Mouse (Mus musculus) neural tube, embryonic 13.5 days (tissue): Measurements from ENCODE around the gene E2f4. TPM values are rescaled to one million over a fixed set of nuclear protein-coding genes. Genes with fewer than 3 reads are reported as not detected.
"Not testable (repeated sequence)": the region's sequence is repeated elsewhere in the genome, so short reads cannot be mapped to it uniquely, and the experiment has no call there.

ENCODE experiments used
- ATAC-seq: fragments of 200-750 bp; cut with Nextera tagmentation; 2 replicates; pipeline ENCODE4 v1.8.0; 2017; ENCODE audit warnings: low read depth, mild to moderate bottlenecking, moderate TSS enrichment, moderate library complexity
- H3K27ac ChIP-seq: fragments of 300-500 bp; sonication (generic); replicated peaks from 2 replicates; pipeline ENCODE4 v1.5.1; 2015; ENCODE audit warnings: moderate library complexity, mild to moderate bottlenecking, inconsistent platforms
- H3K27me3 ChIP-seq: fragments of 300-500 bp; sonication (generic); 2 replicates; pipeline ENCODE4 v1.6.1; 2015; ENCODE audit warnings: mild to moderate bottlenecking, inconsistent platforms
- H3K36me3 ChIP-seq: fragments of 300-500 bp; sonication (generic); 2 replicates; pipeline ENCODE4 v1.6.1; 2015; ENCODE audit warnings: mild to moderate bottlenecking, inconsistent platforms
- H3K4me1 ChIP-seq: fragments of 300-500 bp; sonication (generic); replicated peaks from 2 replicates; pipeline ENCODE4 v1.6.1; 2015; ENCODE audit warnings: inconsistent platforms
- H3K4me2 ChIP-seq: fragments of 300-500 bp; sonication (generic); 2 replicates; pipeline ENCODE4 v1.6.1; 2015; ENCODE audit warnings: inconsistent platforms, mild to moderate bottlenecking, moderate library complexity
- H3K4me3 ChIP-seq: fragments of 300-500 bp; sonication (generic); 2 replicates; pipeline ENCODE4 v1.5.1; 2015; ENCODE audit warnings: mild to moderate bottlenecking, inconsistent platforms
- H3K9ac ChIP-seq: fragments of 300-500 bp; sonication (generic); 2 replicates; pipeline ENCODE4 v1.6.1; 2015; ENCODE audit warnings: moderate library complexity, mild to moderate bottlenecking, inconsistent platforms
- H3K9me3 ChIP-seq: fragments of 300-500 bp; sonication (generic); 2 replicates; pipeline ENCODE4 v1.6.1; 2016; ENCODE audit warnings: inconsistent platforms
- WGBS: fragments of 180-500 bp; shearing (Covaris S2); methylation state at CpG from one replicate; pipeline ENCODE4 v1.1.7; 2015; 5-methylcytosine and 5-hydroxymethylcytosine counted together
- polyA plus RNA-seq: library from polyadenylated mRNA; unstranded; fragments of >200 nt; fragmentation: Nextera tagmentation; extraction: Ambion mirVana; gene quantifications from 2 replicates; pipeline ENCODE4 v1.2.1, GENCODE M21; 2015

E2f4 gene
- polyA plus RNA-seq, 1 experiment from 2014 or later: 49.3 TPM

DNA sequence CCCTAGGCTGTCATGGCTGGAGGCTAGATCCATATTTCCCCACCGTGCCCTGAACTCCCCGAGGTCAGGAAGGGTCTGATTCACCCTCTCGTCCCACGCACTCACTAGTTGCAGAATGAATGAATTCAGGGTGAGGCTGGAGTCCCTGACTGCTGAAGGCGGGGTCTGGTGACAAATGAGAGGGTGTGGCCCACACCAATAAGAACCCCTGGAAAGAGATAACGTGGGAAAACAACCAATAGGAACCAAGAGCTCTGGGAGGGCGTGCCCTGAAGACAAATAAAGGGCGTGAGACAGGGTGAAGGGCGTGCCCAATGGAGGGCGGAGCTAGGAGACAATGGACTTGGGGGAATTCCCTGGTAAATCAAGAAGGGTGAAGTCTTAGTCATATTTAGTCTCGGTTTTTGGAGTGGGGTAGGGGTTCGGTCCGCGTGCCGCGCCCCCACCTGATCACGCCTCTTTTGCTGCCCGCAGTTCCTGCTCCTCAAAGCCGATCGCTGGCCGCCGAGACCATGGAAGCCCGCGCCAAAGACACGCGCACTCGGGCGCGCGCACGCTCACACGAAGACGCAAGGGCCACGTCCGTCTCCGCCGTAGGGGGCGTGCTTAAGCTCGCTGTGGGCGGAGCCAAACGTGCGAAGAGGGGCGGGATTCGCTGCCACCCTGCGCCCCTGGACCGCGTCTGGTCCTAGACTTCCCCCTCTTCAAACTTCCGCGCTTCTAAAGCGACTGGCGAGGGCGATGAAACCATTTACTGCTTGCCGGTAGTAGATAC, 8.3 kb upstream of the E2f4 start:
- H3K4me1 ChIP-seq: peaks cover 58% of the 10 kb centered on the region
- WGBS: under 1% methylated on average over 53 of the region's 53 CpGs
- peak overlapping the region; percentile 91 for H3K27ac ChIP-seq

GRCm38 (mm10) chr8:105289805-105290460, 7.5 kb upstream of the E2f4 start, which contains the start of gene 4931428F04Rik:
4931428F04Rik (minus strand) TSS chr8:105289864.
- Histone ChIP-seq H3K9ac (peak within 1 kb of the TSS; percentile 75), H3K9me3 (no peaks in the 10 kb centered on the region), H3K4me1 (peaks cover 58% of the 10 kb centered on the region), H3K4me2 (peak within 1 kb of the TSS; percentile 76), H3K27ac (peak within 1 kb of the TSS; percentile 91), H3K4me3 (peak within 1 kb of the TSS; percentile 51), H3K27me3 (peaks cover 7% of the 10 kb centered on the region; the same call in 1 of the 2 replicates), H3K36me3 (peaks cover 8% of the 10 kb centered on the region)
- WGBS: 1% methylated on average over 43 of the region's 43 CpGs
- peak; percentile 11 for ATAC-seq

More for the DNA sequence above, 8.3 kb upstream of the E2f4 start:
- H3K4me2 ChIP-seq: peak overlapping the region; percentile 76
- peak overlapping the region; percentile 51 for H3K4me3 ChIP-seq
- H3K9me3 ChIP-seq: no peaks in the 10 kb centered on the region
- peaks cover 3% of the 10 kb centered on the region; the same call in 1 of the 2 replicates for H3K27me3 ChIP-seq
- peaks cover 14% of the 10 kb centered on the region for H3K36me3 ChIP-seq
- ATAC-seq: peak; percentile 94
- H3K9ac ChIP-seq: peak overlapping the region; percentile 75

- H3K27ac ChIP-seq: no peak overlapping the region
- H3K4me3 ChIP-seq: peak overlapping the region; percentile 51
- no peaks in the 10 kb centered on the region for H3K9me3 ChIP-seq
- H3K9ac ChIP-seq: peak overlapping the region; percentile 75
- ATAC-seq: no peak
- peak overlapping the region; percentile 76 for H3K4me2 ChIP-seq
- H3K27me3 ChIP-seq: peaks cover 7% of the 10 kb centered on the region
- WGBS: 9% methylated on average over 31 of the region's 31 CpGs
- H3K4me1 ChIP-seq: peaks cover 50% of the 10 kb centered on the region
- H3K36me3 ChIP-seq: peaks cover under 1% of the 10 kb centered on the region; the same call in 1 of the 2 replicates
These were observed 6.7 kb upstream of the E2f4 start for GRCm38 (mm10) chr8:105290554-105291314.

GRCm38 (mm10) chr8:105291364-105291763, 6.1 kb upstream of the E2f4 start:
- not testable (repeated sequence) for H3K27ac ChIP-seq, H3K27me3 ChIP-seq, ATAC-seq, H3K4me2 ChIP-seq, H3K4me3 ChIP-seq, H3K36me3 ChIP-seq, H3K9me3 ChIP-seq, H3K9ac ChIP-seq
- WGBS: 86% methylated on average over 8 of the region's 8 CpGs
- H3K4me1 ChIP-seq: peaks cover 43% of the 10 kb centered on the region

- H3K36me3 ChIP-seq, H3K4me3 ChIP-seq, H3K4me2 ChIP-seq, H3K9me3 ChIP-seq, H3K27me3 ChIP-seq, H3K9ac ChIP-seq, H3K27ac ChIP-seq, ATAC-seq: not testable (repeated sequence)
- 77% methylated on average over 3 of the region's 3 CpGs for WGBS
- H3K4me1 ChIP-seq: peaks cover 42% of the 10 kb centered on the region
These were observed 5.7 kb upstream of the E2f4 start for GRCm38 (mm10) chr8:105291802-105292201.

GRCm38 (mm10) chr8:105292471-105292870, 5.0 kb upstream of the E2f4 start:
- 86% methylated on average over 7 of the region's 7 CpGs for WGBS
- Histone ChIP-seq H3K27me3 (peaks cover 7% of the 10 kb centered on the region), H3K9ac (no peak overlapping the region), H3K4me1 (peaks cover 40% of the 10 kb centered on the region), H3K4me2 (no peak overlapping the region), H3K4me3 (no peak overlapping the region), H3K9me3 (no peaks in the 10 kb centered on the region), H3K27ac (no peak overlapping the region), H3K36me3 (no peaks in the 10 kb centered on the region)
- no peak for ATAC-seq

DNA sequence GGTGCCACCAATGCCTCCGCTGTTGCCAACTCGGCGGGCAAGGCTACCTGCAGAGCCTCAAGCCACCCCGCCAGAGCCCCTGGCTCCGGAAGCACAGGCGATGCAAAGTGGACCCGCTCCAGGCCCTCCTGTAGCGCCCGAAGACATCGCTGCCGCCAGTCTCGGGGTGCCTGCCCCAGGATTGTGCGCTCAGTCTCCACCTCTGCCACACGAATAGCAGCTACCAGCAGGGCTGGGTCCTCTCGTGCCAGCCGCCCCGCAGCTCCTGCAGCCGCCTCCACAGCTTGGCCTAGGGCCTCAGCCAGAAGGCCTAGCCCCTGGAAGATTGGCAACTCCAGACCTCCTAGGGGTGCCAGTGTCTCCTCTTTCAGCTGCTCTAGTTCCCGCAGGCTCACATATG, 4.1 kb upstream of the E2f4 start:
- 65% methylated on average over 19 of the region's 19 CpGs for WGBS
- Histone ChIP-seq H3K4me1 (peaks cover 36% of the 10 kb centered on the region), H3K27ac (no peak overlapping the region), H3K27me3 (peaks cover 7% of the 10 kb centered on the region), H3K4me2 (no peak overlapping the region), H3K4me3 (no peak overlapping the region), H3K9me3 (no peaks in the 10 kb centered on the region), H3K9ac (no peak overlapping the region), H3K36me3 (no peaks in the 10 kb centered on the region)
- no peak for ATAC-seq

GRCm38 (mm10) chr8:105294776-105295175, 2.7 kb upstream of the E2f4 start:
- H3K36me3 ChIP-seq: peaks cover 4% of the 10 kb centered on the region
- H3K9me3 ChIP-seq: no peaks in the 10 kb centered on the region
- H3K4me3 ChIP-seq: peak overlapping the region; percentile 12
- no peak overlapping the region for H3K9ac ChIP-seq
- ATAC-seq: no peak
- WGBS: 70% methylated on average over 9 of the region's 9 CpGs
- peak overlapping the region; percentile 25 for H3K4me2 ChIP-seq
- H3K27me3 ChIP-seq: peaks cover 7% of the 10 kb centered on the region
- no peak overlapping the region for H3K27ac ChIP-seq
- H3K4me1 ChIP-seq: peaks cover 37% of the 10 kb centered on the region

- peak overlapping the region; percentile 12 for H3K4me3 ChIP-seq
- no peak for ATAC-seq
- 0 out of 2 replicates have a peak overlapping the region, but pooled peaks have one; percentile 22 for H3K9ac ChIP-seq
- peaks cover 32% of the 10 kb centered on the region for H3K4me1 ChIP-seq
- peaks cover 7% of the 10 kb centered on the region for H3K27me3 ChIP-seq
- H3K36me3 ChIP-seq: peaks cover 9% of the 10 kb centered on the region
- 71% methylated on average over 11 of the region's 11 CpGs for WGBS
- no peaks in the 10 kb centered on the region for H3K9me3 ChIP-seq
- peak overlapping the region; percentile 25 for H3K4me2 ChIP-seq
- 0 out of 2 replicates have a peak overlapping the region, but pooled peaks have one; percentile 33 for H3K27ac ChIP-seq
These were observed 2.2 kb upstream of the E2f4 start for GRCm38 (mm10) chr8:105295256-105295655.

DNA sequence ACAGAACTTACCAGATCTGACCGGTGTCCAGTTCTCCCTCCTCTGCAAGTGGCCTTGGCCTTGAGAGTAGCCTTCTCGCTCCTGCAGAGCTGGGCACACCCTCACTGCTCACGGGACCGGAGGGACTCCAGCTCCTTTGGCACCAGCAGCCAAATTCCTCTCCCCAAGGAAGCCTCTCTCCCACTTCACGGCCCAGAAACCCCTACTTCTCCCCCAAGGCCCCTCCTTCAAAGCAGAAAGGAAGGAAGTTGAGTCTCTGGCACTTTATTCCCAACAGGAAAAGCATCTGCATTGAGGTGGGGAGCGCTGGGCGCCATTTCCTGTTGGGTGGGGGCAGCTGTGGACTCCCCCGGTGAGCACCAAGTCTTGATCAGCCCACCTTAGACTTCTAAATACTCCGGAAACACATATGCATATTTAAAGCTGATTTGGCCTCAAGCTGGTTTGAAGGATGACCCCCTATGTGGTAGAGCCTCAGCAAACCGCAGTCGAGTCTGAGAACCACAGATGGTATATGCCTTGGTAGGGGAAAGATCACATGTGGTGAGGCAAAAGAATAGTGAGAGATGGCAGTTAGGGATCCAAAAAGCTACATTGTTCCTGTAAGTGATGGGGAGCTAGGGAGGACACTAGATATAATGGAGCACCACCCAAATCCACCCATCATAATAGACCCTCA, 1.4 kb upstream of the E2f4 start, which contains the start of gene Exoc3l:
Gene Exoc3l, minus strand, starts transcription at position 207 of the 679 bp plus-strand sequence.
- H3K9ac ChIP-seq: 0 out of 2 replicates have a peak within 1 kb of the TSS, but pooled peaks have one; percentile 22
- H3K4me2 ChIP-seq: peak within 1 kb of the TSS; percentile 99
- H3K27me3 ChIP-seq: peaks cover 7% of the 10 kb centered on the region
- H3K4me3 ChIP-seq: peak within 1 kb of the TSS; percentile 98
- peak within 1 kb of the TSS; percentile 65 for H3K27ac ChIP-seq
- WGBS: 67% methylated on average over 11 of the region's 11 CpGs
- peaks cover 17% of the 10 kb centered on the region for H3K36me3 ChIP-seq
- H3K9me3 ChIP-seq: no peaks in the 10 kb centered on the region
- H3K4me1 ChIP-seq: peaks cover 24% of the 10 kb centered on the region
- ATAC-seq: no peak
